Mouse (Mus musculus) lung, embryonic 16.5 days (tissue): ENCODE data around the gene Zfp428. TPM values are rescaled to one million over a fixed set of nuclear protein-coding genes. Genes with fewer than 3 reads are reported as not detected.

Source experiments
- polyA plus RNA-seq: library from polyadenylated mRNA; unstranded; fragments of >200 nt; fragmentation: Nextera tagmentation; extraction: Ambion mirVana; gene quantifications from 2 replicates; pipeline ENCODE4 v1.2.1, GENCODE M21; 2015

Zfp428 gene
- polyA plus RNA-seq, 1 experiment from 2014 or later, result 31.8 TPM

Other genes with a start within 250 kb of the Zfp428 start
- gene Zfp93, start 236.6 kb upstream of the Zfp428 start, polyA plus RNA-seq, result 9.3 and 10.8 TPM in 2 replicates
- gene Zfp61, start 205.8 kb upstream of the Zfp428 start, polyA plus RNA-seq, result 32.7 and 34.1 TPM in 2 replicates
- gene Zfp94, start 190.3 kb upstream of the Zfp428 start, polyA plus RNA-seq, result 10.2 and 11.3 TPM in 2 replicates
- not detected in 2 replicates for gene Tescl, start 173.1 kb upstream of the Zfp428 start, polyA plus RNA-seq
- 0.06 and 0.33 TPM in 2 replicates for gene Lypd5, start 157.8 kb upstream of the Zfp428 start, polyA plus RNA-seq
- gene Kcnn4, start 136.7 kb upstream of the Zfp428 start, polyA plus RNA-seq, result 3.2 and 5.7 TPM in 2 replicates
- 22.7 and 24.6 TPM in 2 replicates for gene Smg9, start 107.4 kb upstream of the Zfp428 start, polyA plus RNA-seq
- gene Irgc1, start 54.7 kb upstream of the Zfp428 start, polyA plus RNA-seq, result not detected in 2 replicates
- gene Plaur, start 44.5 kb upstream of the Zfp428 start, polyA plus RNA-seq, result 17.6 and 19.7 TPM in 2 replicates
- 1.4 and 1.8 TPM in 2 replicates for gene Cadm4, start 25.0 kb upstream of the Zfp428 start, polyA plus RNA-seq
- 0.33 and 0.43 TPM in 2 replicates for gene AC161166.1, start 5.4 kb downstream of the Zfp428 start, polyA plus RNA-seq
- gene Irgq, start 23.7 kb downstream of the Zfp428 start, polyA plus RNA-seq, result 5.6 and 6.5 TPM in 2 replicates
- 0.25 and 0.52 TPM in 2 replicates for gene Pinlyp, start 39.1 kb downstream of the Zfp428 start, polyA plus RNA-seq
- 112 TPM in 2 replicates for gene Xrcc1, start 39.3 kb downstream of the Zfp428 start, polyA plus RNA-seq
- 21.9 and 22.4 TPM in 2 replicates for gene Ethe1, start 80.5 kb downstream of the Zfp428 start, polyA plus RNA-seq
- gene Zfp575, start 80.6 kb downstream of the Zfp428 start, polyA plus RNA-seq, result 2.2 and 2.3 TPM in 2 replicates
- gene Phldb3, start 103.8 kb downstream of the Zfp428 start, polyA plus RNA-seq, result 0.15 and 0.21 TPM in 2 replicates
- 0.26 and 0.92 TPM in 2 replicates for gene Lypd3, start 129.5 kb downstream of the Zfp428 start, polyA plus RNA-seq
- gene Tex101, start 169.7 kb downstream of the Zfp428 start, polyA plus RNA-seq, result not detected in 2 replicates
- gene BC049730, start 202.2 kb downstream of the Zfp428 start, polyA plus RNA-seq, result not detected in 2 replicates
- gene Gm4763, start 219.9 kb downstream of the Zfp428 start, polyA plus RNA-seq, result not detected in 2 replicates